Mouse (Mus musculus) lung, embryonic 14.5 days (tissue): ENCODE measurements around the gene Aldh1a2. TPM values are rescaled to one million over a fixed set of nuclear protein-coding genes. Genes with fewer than 3 reads are reported as not detected.

Source experiments
- ATAC-seq: fragments of 200-750 bp; cut with Nextera tagmentation; 2 replicates; pipeline ENCODE4 v1.8.0; 2017; ENCODE audit warnings: mild to moderate bottlenecking, moderate TSS enrichment, moderate library complexity; ENCODE audit not compliant: insufficient read depth
- DNase-seq: peaks from one replicate; pipeline ENCODE4 v3.0.0-alpha.2; 2015
- H3K27ac ChIP-seq: fragments of 300-500 bp; sonication (generic); 2 replicates; pipeline ENCODE4 v1.5.1; 2014; ENCODE audit warnings: low read depth, mild to moderate bottlenecking, moderate library complexity
- H3K27me3 ChIP-seq: fragments of 300-500 bp; sonication (generic); 2 replicates; pipeline ENCODE4 v1.6.1; 2014; ENCODE audit warnings: low read length, control low read depth; ENCODE audit not compliant: insufficient read depth
- H3K36me3 ChIP-seq: fragments of 300-500 bp; sonication (generic); 2 replicates; pipeline ENCODE4 v1.6.1; 2014; ENCODE audit warnings: control low read depth; ENCODE audit not compliant: insufficient read depth
- H3K4me1 ChIP-seq: fragments of 300-500 bp; sonication (generic); 2 replicates; pipeline ENCODE4 v1.6.1; 2014; ENCODE audit warnings: antibody characterized with exemption, control low read depth; ENCODE audit not compliant: insufficient read depth
- H3K4me2 ChIP-seq: fragments of 300-500 bp; sonication (generic); 2 replicates; pipeline ENCODE4 v1.6.1; 2014; ENCODE audit warnings: mild to moderate bottlenecking
- H3K4me3 ChIP-seq: fragments of 300-500 bp; sonication (generic); 2 replicates; pipeline ENCODE4 v1.5.1; 2014; ENCODE audit warnings: low read depth, low read length
- H3K9ac ChIP-seq: fragments of 300-500 bp; sonication (generic); 2 replicates; pipeline ENCODE4 v1.6.1; 2014
- H3K9me3 ChIP-seq: fragments of 300-500 bp; sonication (generic); 2 replicates; pipeline ENCODE4 v1.6.1; 2016; ENCODE audit warnings: low read depth, low read length, control low read depth
- CTCF ChIP-seq: IDR thresholded peaks from 2 replicates; pipeline ENCODE4 v1.5.1; 2016; ENCODE audit warnings: antibody characterized with exemption, low read depth
- WGBS: fragments of 180-500 bp; shearing (Covaris S2); extraction: QIAGEN DNeasy Blood & Tissue Kit; methylation state at CpG from one replicate; pipeline ENCODE4 v1.1.7; 2014; 5-methylcytosine and 5-hydroxymethylcytosine counted together
- polyA plus RNA-seq: library from polyadenylated mRNA; unstranded; fragments of >200 nt; fragmentation: Nextera tagmentation; extraction: Ambion mirVana; gene quantifications from 2 replicates; pipeline ENCODE4 v1.2.1, GENCODE M21; 2014

The Aldh1a2 gene
- 41.7 and 47.9 TPM in 2 replicates for polyA plus RNA-seq

GRCm38 (mm10) chr9:71215248-71216035 is at the start of gene Aldh1a2:
TSS of gene Aldh1a2 (plus strand) at chr9:71215789.
- WGBS: under 1% methylated on average over 82 of the region's 97 CpGs
- peaks cover 63% of the 10 kb centered on the region for H3K27me3 ChIP-seq
- H3K27ac ChIP-seq: no peak within 1 kb of the TSS

GRCm38 (mm10) chr9:71166019-71166705 is 49.4 kb upstream of the Aldh1a2 start:
- ATAC-seq (no peak; the same call in 1 of the 2 replicates), DNase-seq (no peak)
- Histone ChIP-seq H3K9ac (no peak overlapping the region), H3K4me3 (no peak overlapping the region), H3K27me3 (no peaks in the 10 kb centered on the region), H3K9me3 (no peaks in the 10 kb centered on the region), H3K4me2 (no peak overlapping the region), H3K36me3 (no peaks in the 10 kb centered on the region), H3K27ac (peak overlapping the region; percentile 63; the same call in 1 of the 2 replicates), H3K4me1 (peaks cover 7% of the 10 kb centered on the region)
- no peak for TF ChIP-seq CTCF
- 85% methylated on average over 5 of the region's 5 CpGs for WGBS

More at GRCm38 (mm10) chr9:71215248-71216035, at the start of gene Aldh1a2:
- peak within 1 kb of the TSS; percentile 45 for H3K4me3 ChIP-seq
- peak within 1 kb of the TSS; percentile 30 for H3K9ac ChIP-seq
- H3K9me3 ChIP-seq: no peaks in the 10 kb centered on the region
- no peaks in the 10 kb centered on the region for H3K36me3 ChIP-seq
- DNase-seq (peak; percentile 84), ATAC-seq (peak; percentile 86)
- peaks cover 3% of the 10 kb centered on the region; the same call in 1 of the 2 replicates for H3K4me1 ChIP-seq
- peak; percentile 82 for TF ChIP-seq CTCF
- peak within 1 kb of the TSS; percentile 70 for H3K4me2 ChIP-seq

- peak; percentile 57 for DNase-seq
- peaks cover 7% of the 10 kb centered on the region for H3K4me1 ChIP-seq
- TF ChIP-seq CTCF: no peak
- no peak overlapping the region; the same call in 1 of the 2 replicates for H3K27ac ChIP-seq
- H3K4me2 ChIP-seq: no peak overlapping the region
- no peak overlapping the region for H3K9ac ChIP-seq
- H3K27me3 ChIP-seq: no peaks in the 10 kb centered on the region
- no peaks in the 10 kb centered on the region for H3K36me3 ChIP-seq
- WGBS: 54% methylated on average over 5 of the region's 5 CpGs
- ATAC-seq: no peak
- no peaks in the 10 kb centered on the region for H3K9me3 ChIP-seq
- H3K4me3 ChIP-seq: no peak overlapping the region
Observed at GRCm38 (mm10) chr9:71166871-71167465, 48.6 kb upstream of the Aldh1a2 start.

- WGBS: 36% methylated on average over 2 of the region's 2 CpGs
- H3K9me3 ChIP-seq: no peaks in the 10 kb centered on the region
- H3K27ac ChIP-seq: peak overlapping the region; percentile 72
- H3K4me1 ChIP-seq: peaks cover 7% of the 10 kb centered on the region
- no peak for TF ChIP-seq CTCF
- no peak overlapping the region for H3K4me2 ChIP-seq
- ATAC-seq (no peak), DNase-seq (peak; percentile 81)
- no peak overlapping the region for H3K9ac ChIP-seq
- no peaks in the 10 kb centered on the region for H3K36me3 ChIP-seq
- no peak overlapping the region for H3K4me3 ChIP-seq
- no peaks in the 10 kb centered on the region for H3K27me3 ChIP-seq
Observed at GRCm38 (mm10) chr9:71167473-71168215, 47.9 kb upstream of the Aldh1a2 start.

GRCm38 (mm10) chr9:71168511-71168910 is 47.1 kb upstream of the Aldh1a2 start, which contains the start of gene Aqp9:
TSS of gene Aqp9 (minus strand) at chr9:71168682.
- H3K27ac ChIP-seq: peak within 1 kb of the TSS; percentile 72
- no peak within 1 kb of the TSS for H3K4me3 ChIP-seq
- H3K36me3 ChIP-seq: no peaks in the 10 kb centered on the region
- H3K9me3 ChIP-seq: no peaks in the 10 kb centered on the region
- peaks cover 7% of the 10 kb centered on the region for H3K4me1 ChIP-seq
- no peaks in the 10 kb centered on the region for H3K27me3 ChIP-seq
- ATAC-seq (0 out of 2 replicates have a peak, but pooled peaks have one; percentile 35), DNase-seq (peak; percentile 30)
- H3K4me2 ChIP-seq: peak within 1 kb of the TSS; percentile 37; the same call in 1 of the 2 replicates
- WGBS: 28% methylated on average over 12 of the region's 12 CpGs
- no peak for TF ChIP-seq CTCF
- no peak within 1 kb of the TSS; the same call in 1 of the 2 replicates for H3K9ac ChIP-seq

GRCm38 (mm10) chr9:71173533-71173932 is 42.1 kb upstream of the Aldh1a2 start:
- H3K9me3 ChIP-seq: no peaks in the 10 kb centered on the region
- H3K4me2 ChIP-seq: no peak overlapping the region
- ATAC-seq: no peak
- TF ChIP-seq CTCF: no peak
- no peak overlapping the region for H3K9ac ChIP-seq
- no peak for DNase-seq
- H3K4me1 ChIP-seq: peaks cover 5% of the 10 kb centered on the region
- H3K27ac ChIP-seq: no peak overlapping the region
- H3K27me3 ChIP-seq: no peaks in the 10 kb centered on the region
- no peak overlapping the region for H3K4me3 ChIP-seq
- WGBS: 60% methylated on average over 9 of the region's 9 CpGs
- H3K36me3 ChIP-seq: no peaks in the 10 kb centered on the region
